Mouse (Mus musculus) cerebellum, adult 2 months (tissue): ENCODE data around the gene Cnksr1. TPM values are rescaled to one million over a fixed set of nuclear protein-coding genes. Genes with fewer than 3 reads are reported as not detected.

Experiments
- DNase-seq, 2 experiments: peaks; one replicate each; pipeline ENCODE4 v3.0.0; 2021
- H3K27ac ChIP-seq: fragments of 200-500 bp; 2 replicates; pipeline ENCODE4 v1.5.1; 2012; ENCODE audit warnings: low read length, control low read depth, inconsistent platforms; ENCODE audit not compliant: insufficient read depth
- H3K27me3 ChIP-seq: fragments of 200-500 bp; 2 replicates; pipeline ENCODE4 v1.6.1; 2012; ENCODE audit warnings: inconsistent platforms, mild to moderate bottlenecking, low read length, moderate library complexity; ENCODE audit not compliant: control insufficient read depth, insufficient read depth
- H3K4me1 ChIP-seq: fragments of 200-500 bp; 2 replicates; pipeline ENCODE4 v1.6.1; 2011; ENCODE audit warnings: low read length; ENCODE audit not compliant: control insufficient read depth, insufficient read depth
- H3K4me3 ChIP-seq: fragments of 200-500 bp; replicated peaks from 2 replicates; pipeline ENCODE3; 2011; ENCODE audit warnings: mild to moderate bottlenecking, low read depth, low read length, control low read depth; ENCODE audit not compliant: insufficient read depth
- CTCF ChIP-seq: fragments of 200-500 bp; IDR thresholded peaks from 2 replicates; pipeline ENCODE4 v1.5.1; 2011; ENCODE audit warnings: low read depth, mild to moderate bottlenecking, control low read depth, low read length, moderate library complexity, borderline replicate concordance; ENCODE audit not compliant: insufficient read depth
- POLR2A ChIP-seq: fragments of 200-500 bp; IDR thresholded peaks from 2 replicates; pipeline ENCODE4 v1.6.1; 2011; ENCODE audit warnings: low read length, control low read depth, borderline replicate concordance; ENCODE audit not compliant: insufficient read depth
- WGBS: fragments of 180-500 bp; shearing (Covaris S2); methylation state at CpG from one replicate; pipeline ENCODE4 v1.1.7; 2018; 5-methylcytosine and 5-hydroxymethylcytosine counted together
- polyA plus RNA-seq: library from polyadenylated mRNA; depleted of rRNA; stranded (reverse); fragments of >200 nt; gene quantifications from 2 replicates; pipeline ENCODE4 v1.2.3, GENCODE M21; 2012; rRNA removed

The Cnksr1 gene
- polyA plus RNA-seq, 1 experiment: 0.56 TPM

- no peaks in the 10 kb centered on the region for H3K4me1 ChIP-seq
- H3K4me3 ChIP-seq: no peak overlapping the region
- no peak for DNase-seq
- no peak overlapping the region for H3K27ac ChIP-seq
- 94% methylated on average over 1 of the region's 1 CpGs for whole genome bisulfite sequencing
- TF ChIP-seq CTCF: no peak
- TF ChIP-seq POLR2A: no peak
- H3K27me3 ChIP-seq: no peaks in the 10 kb centered on the region
Observed at GRCm38 (mm10) chr4:134181112-134181511, 57.1 kb downstream of the Cnksr1 start.

Other genes starting within 250 kb of the Cnksr1 start
- 75.8 and 76.6 TPM in 2 replicates for gene Dhdds, start 237.5 kb downstream of the Cnksr1 start, polyA plus RNA-seq
- 0.16 and 0.23 TPM in 2 replicates for gene Lin28a, start 219.6 kb downstream of the Cnksr1 start, polyA plus RNA-seq
- gene Zfp683, start 184.6 kb downstream of the Cnksr1 start, polyA plus RNA-seq: not detected in 2 replicates
- gene Crybg2, start 177.6 kb downstream of the Cnksr1 start, polyA plus RNA-seq: 0.65 and 0.89 TPM in 2 replicates
- 2.6 and 2.8 TPM in 2 replicates for gene Cd52, start 143.3 kb downstream of the Cnksr1 start, polyA plus RNA-seq
- 14.8 and 15.0 TPM in 2 replicates for gene Ubxn11, start 135.8 kb downstream of the Cnksr1 start, polyA plus RNA-seq
- 238 and 258 TPM in 2 replicates for gene Sh3bgrl3, start 109.6 kb downstream of the Cnksr1 start, polyA plus RNA-seq
- gene Cep85, start 51.3 kb downstream of the Cnksr1 start, polyA plus RNA-seq: 24.8 and 25.2 TPM in 2 replicates
- gene Gm7534, start 35.4 kb downstream of the Cnksr1 start, polyA plus RNA-seq: not detected in 2 replicates
- gene Catsper4, start 11.0 kb downstream of the Cnksr1 start, polyA plus RNA-seq: 0.08 TPM in 1 of 2 replicates, not detected in the other
- 0.52 and 0.84 TPM in 2 replicates for gene E130218I03Rik, start 5.3 kb upstream of the Cnksr1 start, polyA plus RNA-seq
- gene Zfp593, start 7.2 kb upstream of the Cnksr1 start, polyA plus RNA-seq: 10.7 and 11.7 TPM in 2 replicates
- 1.8 and 1.9 TPM in 2 replicates for gene Gm30191, start 8.5 kb upstream of the Cnksr1 start, polyA plus RNA-seq
- 6.6 and 7.6 TPM in 2 replicates for gene Grrp1, start 15.7 kb upstream of the Cnksr1 start, polyA plus RNA-seq
- gene Pdik1l, start 49.5 kb upstream of the Cnksr1 start, polyA plus RNA-seq: 8.9 and 9.6 TPM in 2 replicates
- gene Trim63, start 76.7 kb upstream of the Cnksr1 start, polyA plus RNA-seq: 0.07 and 0.24 TPM in 2 replicates
- gene Slc30a2, start 104.8 kb upstream of the Cnksr1 start, polyA plus RNA-seq: 0.13 and 0.20 TPM in 2 replicates
- gene Extl1, start 145.5 kb upstream of the Cnksr1 start, polyA plus RNA-seq: 10.3 and 13.0 TPM in 2 replicates
- gene Pafah2, start 157.9 kb upstream of the Cnksr1 start, polyA plus RNA-seq: 7.1 and 8.9 TPM in 2 replicates
- 361 and 454 TPM in 2 replicates for gene Stmn1, start 229.9 kb upstream of the Cnksr1 start, polyA plus RNA-seq